Mouse (Mus musculus): ENCODE data around the gene E2f1.

GRCm38 (mm10) chr2:154615674-154616073, 46.0 kb upstream of the E2f1 start:
- no peak for TF ChIP-seq POLR2A (IDR thresholded peaks at IDR 0.05; ENCODE audit: low read depth, low read length)
- no peak for TF ChIP-seq CTCF (IDR thresholded peaks at IDR 0.05; ENCODE audit: extremely low read depth, insufficient read length, insufficient replicate concordance, low read depth, low read length)
